In genomic region chr5:139208871-139209684, GRCm38 (mm10) we compare ENCODE assay signal across 10 mouse cellular contexts. TPM values are rescaled to one million over a fixed set of nuclear protein-coding genes. Genes with fewer than 3 reads are reported as not detected.
DNase-seq lines count a peak whose midpoint lies in the region; ATAC-seq and TF ChIP-seq lines count a peak whose summit lies in the region.
"Had no signal": no experiment of that assay in that cellular context is flagged by ENCODE, and none has a peak within 500 bp of the region (broad histone marks: within the 10 kb centered on the region; RNA-seq: fewer than 3 reads in every experiment).

No protein-coding gene starts in this region.

- peaks cover 2% of the 10 kb centered on the region; the same call in 1 of the 2 replicates for H3K36me3 ChIP-seq in midbrain, embryonic 11.5 days (ENCODE audit: control insufficient read depth, insufficient read depth, low read length)
- H3K36me3 ChIP-seq in midbrain, embryonic 15.5 days (replicated peaks) = no peaks in the 10 kb centered on the region

- no peaks in the 10 kb centered on the region for H3K4me1 ChIP-seq in midbrain, embryonic 11.5 days (ENCODE audit: control insufficient read depth, insufficient read depth, low read length)
- peaks cover 11% of the 10 kb centered on the region for H3K4me1 ChIP-seq in midbrain, embryonic 15.5 days
- no peaks in the 10 kb centered on the region; the same call in none of the 2 replicates for H3K4me1 ChIP-seq in bone marrow, adult 2 months (ENCODE audit: control insufficient read depth, insufficient read depth, low read length)

- 92% methylated on average over 10 of the region's 10 CpGs for WGBS in midbrain, embryonic 11.5 days
- 91% methylated on average over 10 of the region's 10 CpGs for WGBS in midbrain, embryonic 15.5 days
- 87% methylated on average over 10 of the region's 10 CpGs for WGBS in bone marrow, adult 2 months

- no peaks in the 10 kb centered on the region for H3K9me3 ChIP-seq in midbrain, embryonic 11.5 days (ENCODE audit: control insufficient read depth, low read length)
- no peaks in the 10 kb centered on the region for H3K9me3 ChIP-seq in midbrain, embryonic 15.5 days
- H3K9me3 ChIP-seq: neural tube, embryonic 12.5 days had no signal

- no peak overlapping the region for H3K4me2 ChIP-seq in midbrain, embryonic 11.5 days
- H3K4me2 ChIP-seq in midbrain, embryonic 15.5 days = no peak overlapping the region
- H3K4me2 ChIP-seq: neural tube, embryonic 12.5 days had no signal

- no peak overlapping the region for H3K9ac ChIP-seq in midbrain, embryonic 11.5 days (ENCODE audit: low read length)
- H3K9ac ChIP-seq in midbrain, embryonic 15.5 days = no peak overlapping the region
- H3K9ac ChIP-seq: neural tube, embryonic 12.5 days had no signal

- H3K27ac ChIP-seq in midbrain, embryonic 11.5 days (ENCODE audit: low read depth, low read length) = no peak overlapping the region
- no peak overlapping the region for H3K27ac ChIP-seq in midbrain, embryonic 15.5 days
- H3K27ac ChIP-seq in bone marrow, adult 2 months (ENCODE audit: control insufficient read depth, insufficient read depth, low read depth, low read length, poor library complexity) = no peak overlapping the region
- H3K27ac ChIP-seq: neural tube, embryonic 12.5 days had no signal

- TF ChIP-seq POLR2A in bone marrow, adult 2 months (IDR thresholded peaks at IDR 0.05; ENCODE audit: borderline replicate concordance, control insufficient read depth, low read depth, low read length) = no peak

- no peaks in the 10 kb centered on the region for H3K27me3 ChIP-seq in midbrain, embryonic 11.5 days (ENCODE audit: control insufficient read depth, insufficient read depth, low read length)
- no peaks in the 10 kb centered on the region for H3K27me3 ChIP-seq in midbrain, embryonic 15.5 days (replicated peaks)
- H3K27me3 ChIP-seq: neural tube, embryonic 12.5 days had no signal

- no peak overlapping the region for H3K4me3 ChIP-seq in midbrain, embryonic 11.5 days (ENCODE audit: low read depth, low read length)
- no peak overlapping the region for H3K4me3 ChIP-seq in midbrain, embryonic 15.5 days
- H3K4me3 ChIP-seq in bone marrow, adult 2 months (replicated peaks; ENCODE audit: control insufficient read depth, low read depth, low read length) = no peak overlapping the region
- H3K4me3 ChIP-seq: erythroblast, embryonic 14.5 days; neural tube, embryonic 12.5 days had no signal

- ATAC-seq in midbrain, embryonic 11.5 days (ENCODE audit: low FRiP score) = no peak
- no peak for ATAC-seq in midbrain, embryonic 15.5 days (replicated peaks)
- 0 out of 2 replicates have a peak, but pooled peaks have one; percentile 8 for ATAC-seq in megakaryocyte, adult 5-6 weeks (ENCODE audit: poor library complexity, severe bottlenecking)
- ATAC-seq in inflammation-experienced regulatory T-cells, adult 6 months = no peak

- TF ChIP-seq CTCF in bone marrow, adult 2 months (IDR thresholded peaks at IDR 0.05; ENCODE audit: control insufficient read depth, insufficient read depth, low read length) = peak; percentile 46

- peak; percentile 54 for DNase-seq in midbrain, embryonic 11.5 days (ENCODE audit: low spot score, missing footprints)
- DNase-seq in cerebellum, postnatal 14 days = peak; percentile 52 to 69
- no peak for DNase-seq in neural tube, embryonic 10.5 days (ENCODE audit: extremely low spot score, low spot score)
- DNase-seq in frontal cortex, postnatal 10 days (ENCODE audit: low spot score in 2 of 2) = no peak

RNA-seq across cellular contexts. Expression of gene Sun1, which starts 8.6 kb away (rescaled TPM):
- 41.9 and 44.6 TPM in 2 replicates for polyA plus RNA-seq in midbrain, embryonic 11.5 days (2014; fragmentation: Nextera tagmentation; extraction: Ambion mirVana)
- polyA plus RNA-seq in midbrain, embryonic 15.5 days (2015; fragmentation: Nextera tagmentation; extraction: Ambion mirVana) = 51.3 and 54.3 TPM in 2 replicates
- polyA plus RNA-seq in bone marrow, adult 2 months (2011; ENCODE audit: insufficient read depth, insufficient read length, low replicate concordance, missing spikeins) = 26.5 and 27.1 TPM in 2 replicates
- total RNA-seq in megakaryocyte, adult 5-6 weeks (2015) = 40.8 and 44.1 TPM in 2 replicates
- total RNA-seq in megakaryocyte, adult 5-6 weeks (2017) = 67.0 and 72.5 TPM in 2 replicates
- polyA plus RNA-seq in inflammation-experienced regulatory T-cells, adult 6 months (2017; shearing (Covaris generic)) = 10 to 100 TPM; 30.7 to 43.4 (median 38.5) TPM

RNA-seq across cellular contexts. Expression of gene Get4, which starts 43.0 kb away (rescaled TPM):
- polyA plus RNA-seq in midbrain, embryonic 11.5 days (2014; fragmentation: Nextera tagmentation; extraction: Ambion mirVana) = 118 and 123 TPM in 2 replicates
- 119 and 127 TPM in 2 replicates for polyA plus RNA-seq in midbrain, embryonic 15.5 days (2015; fragmentation: Nextera tagmentation; extraction: Ambion mirVana)
- 43.5 and 60.2 TPM in 2 replicates for polyA plus RNA-seq in bone marrow, adult 2 months (2011; ENCODE audit: insufficient read depth, insufficient read length, low replicate concordance, missing spikeins)
- 21.6 and 23.0 TPM in 2 replicates for total RNA-seq in megakaryocyte, adult 5-6 weeks (2015)
- total RNA-seq in megakaryocyte, adult 5-6 weeks (2017) = 18.5 and 23.1 TPM in 2 replicates
- 10 to 100 TPM; 12.0 to 25.4 (median 16.7) TPM for polyA plus RNA-seq in inflammation-experienced regulatory T-cells, adult 6 months (2017; shearing (Covaris generic))

RNA-seq across cellular contexts. Expression of gene Dnaaf5, which starts 59.1 kb away (rescaled TPM):
- 5.2 and 5.3 TPM in 2 replicates for polyA plus RNA-seq in midbrain, embryonic 11.5 days (2014; fragmentation: Nextera tagmentation; extraction: Ambion mirVana)
- polyA plus RNA-seq in midbrain, embryonic 15.5 days (2015; fragmentation: Nextera tagmentation; extraction: Ambion mirVana) = 4.6 and 5.1 TPM in 2 replicates
- polyA plus RNA-seq in bone marrow, adult 2 months (2011; ENCODE audit: insufficient read depth, insufficient read length, low replicate concordance, missing spikeins) = 4.1 and 6.5 TPM in 2 replicates
- 5.2 and 5.6 TPM in 2 replicates for total RNA-seq in megakaryocyte, adult 5-6 weeks (2015)
- 3.3 and 4.1 TPM in 2 replicates for total RNA-seq in megakaryocyte, adult 5-6 weeks (2017)
- polyA plus RNA-seq in inflammation-experienced regulatory T-cells, adult 6 months (2017; shearing (Covaris generic)) = 10 to 100 TPM in 1 of 3 experiments, 1 to 10 TPM in 2; 5.9 to 11.9 (median 6.2) TPM

RNA-seq across cellular contexts. Expression of gene Prkar1b, which starts 59.3 kb away (rescaled TPM):
- polyA plus RNA-seq in midbrain, embryonic 11.5 days (2014; fragmentation: Nextera tagmentation; extraction: Ambion mirVana) = 19.5 and 20.2 TPM in 2 replicates
- polyA plus RNA-seq in midbrain, embryonic 15.5 days (2015; fragmentation: Nextera tagmentation; extraction: Ambion mirVana) = 303 and 316 TPM in 2 replicates
- 6.6 TPM in 1 of 2 replicates, not detected in the other for polyA plus RNA-seq in bone marrow, adult 2 months (2011; ENCODE audit: insufficient read depth, insufficient read length, low replicate concordance, missing spikeins)
- total RNA-seq in megakaryocyte, adult 5-6 weeks (2015) = 0.27 and 0.60 TPM in 2 replicates
- total RNA-seq in megakaryocyte, adult 5-6 weeks (2017) = 0.04 and 0.48 TPM in 2 replicates
- polyA plus RNA-seq in inflammation-experienced regulatory T-cells, adult 6 months (2017; shearing (Covaris generic)) = 1 to 10 TPM in 1 of 3 experiments, under 1 TPM in 1, not detected in 1; 0.38 to 3.9 TPM

Comparison
In these comparisons a context has a peak if more than half of its experiments do, and no peak if none do; other contexts are left out.
1. DNase-seq: peak in midbrain, embryonic 11.5 days (single experiment) and cerebellum, postnatal 14 days (2 of 2); none in neural tube, embryonic 10.5 days (single experiment) and frontal cortex, postnatal 10 days (0 of 2).